Mouse (Mus musculus): ENCODE measurements around the gene Ccdc110. TPM values are rescaled to one million over a fixed set of nuclear protein-coding genes. Genes with fewer than 3 reads are reported as not detected.

The Ccdc110 gene
- polyA plus RNA-seq, 1 experiment from 2014 or later, result 0.19 TPM

GRCm38 (mm10) chr8:45917040-45917679 is 17.3 kb upstream of the Ccdc110 start:
- H3K4me3 ChIP-seq, result no peak overlapping the region
- no peak for ATAC-seq (ENCODE audit: insufficient number of reproducible peaks, insufficient read depth, low FRiP score, low TSS enrichment)
- H3K27ac ChIP-seq, result 0 out of 2 replicates have a peak overlapping the region, but pooled peaks have one; percentile 17
- no peaks in the 10 kb centered on the region for H3K36me3 ChIP-seq
- H3K4me2 ChIP-seq (replicated peaks), result no peak overlapping the region
- WGBS, result 42% methylated on average over 20 of the region's 20 CpGs
- 0 out of 2 replicates have a peak, but pooled peaks cover 6% of the 10 kb centered on the region for H3K4me1 ChIP-seq
- H3K9me3 ChIP-seq, result no peaks in the 10 kb centered on the region
- no peak overlapping the region for H3K9ac ChIP-seq
- H3K27me3 ChIP-seq, result no peaks in the 10 kb centered on the region

- ATAC-seq (ENCODE audit: insufficient number of reproducible peaks, insufficient read depth, low FRiP score, low TSS enrichment), result no peak
- Histone ChIP-seq H3K9me3 (no peaks in the 10 kb centered on the region), H3K4me1 (0 out of 2 replicates have a peak, but pooled peaks cover 6% of the 10 kb centered on the region), H3K4me2 (replicated peaks) (no peak overlapping the region), H3K27ac (no peak overlapping the region), H3K27me3 (no peaks in the 10 kb centered on the region), H3K36me3 (no peaks in the 10 kb centered on the region), H3K4me3 (no peak overlapping the region), H3K9ac (no peak overlapping the region)
- WGBS, result 84% methylated on average over 15 of the region's 15 CpGs
Observed at GRCm38 (mm10) chr8:45918891-45919290, 15.5 kb upstream of the Ccdc110 start.

- H3K4me2 ChIP-seq (replicated peaks), result no peak overlapping the region
- H3K36me3 ChIP-seq, result no peaks in the 10 kb centered on the region
- no peaks in the 10 kb centered on the region for H3K9me3 ChIP-seq
- WGBS, result 93% methylated on average over 7 of the region's 7 CpGs
- no peaks in the 10 kb centered on the region for H3K27me3 ChIP-seq
- no peak overlapping the region for H3K4me3 ChIP-seq
- ATAC-seq (ENCODE audit: insufficient number of reproducible peaks, insufficient read depth, low FRiP score, low TSS enrichment), result no peak
- H3K9ac ChIP-seq, result no peak overlapping the region
- 0 out of 2 replicates have a peak, but pooled peaks cover 6% of the 10 kb centered on the region for H3K4me1 ChIP-seq
- no peak overlapping the region for H3K27ac ChIP-seq
Observed at GRCm38 (mm10) chr8:45920392-45920791, 14.0 kb upstream of the Ccdc110 start.

GRCm38 (mm10) chr8:45922116-45922515 is 12.3 kb upstream of the Ccdc110 start:
- H3K36me3 ChIP-seq, result no peaks in the 10 kb centered on the region
- no peak overlapping the region for H3K4me3 ChIP-seq
- WGBS, result 96% methylated on average over 7 of the region's 7 CpGs
- ATAC-seq (ENCODE audit: insufficient number of reproducible peaks, insufficient read depth, low FRiP score, low TSS enrichment), result no peak
- H3K27me3 ChIP-seq, result no peaks in the 10 kb centered on the region
- no peak overlapping the region for H3K27ac ChIP-seq
- no peaks in the 10 kb centered on the region for H3K4me1 ChIP-seq
- H3K9me3 ChIP-seq, result no peaks in the 10 kb centered on the region
- no peak overlapping the region for H3K9ac ChIP-seq
- no peak overlapping the region for H3K4me2 ChIP-seq (replicated peaks)

- H3K4me1 ChIP-seq, result no peaks in the 10 kb centered on the region
- WGBS, result 88% methylated on average over 9 of the region's 9 CpGs
- H3K27ac ChIP-seq, result no peak overlapping the region
- no peak overlapping the region for H3K4me2 ChIP-seq (replicated peaks)
- no peak overlapping the region for H3K4me3 ChIP-seq
- H3K27me3 ChIP-seq, result no peaks in the 10 kb centered on the region
- ATAC-seq (ENCODE audit: insufficient number of reproducible peaks, insufficient read depth, low FRiP score, low TSS enrichment), result no peak
- no peaks in the 10 kb centered on the region for H3K36me3 ChIP-seq
- H3K9ac ChIP-seq, result no peak overlapping the region
- no peaks in the 10 kb centered on the region for H3K9me3 ChIP-seq
Observed at GRCm38 (mm10) chr8:45936986-45937385, 2.6 kb downstream of the Ccdc110 start.

GRCm38 (mm10) chr8:45946283-45946682 is 11.9 kb downstream of the Ccdc110 start:
- ATAC-seq (ENCODE audit: insufficient number of reproducible peaks, insufficient read depth, low FRiP score, low TSS enrichment), result no peak

GRCm38 (mm10) chr8:45950622-45951021 is 16.2 kb downstream of the Ccdc110 start:
- Histone ChIP-seq H3K36me3 (no peaks in the 10 kb centered on the region), H3K27me3 (no peaks in the 10 kb centered on the region), H3K9me3 (no peaks in the 10 kb centered on the region), H3K9ac (no peak overlapping the region), H3K4me3 (no peak overlapping the region), H3K4me2 (replicated peaks) (no peak overlapping the region), H3K4me1 (no peaks in the 10 kb centered on the region), H3K27ac (no peak overlapping the region)
- ATAC-seq (ENCODE audit: insufficient number of reproducible peaks, insufficient read depth, low FRiP score, low TSS enrichment), result no peak
- WGBS, result 56% methylated on average over 2 of the region's 2 CpGs

More at GRCm38 (mm10) chr8:45946283-45946682, 11.9 kb downstream of the Ccdc110 start:
- Histone ChIP-seq H3K27ac (no peak overlapping the region), H3K4me1 (no peaks in the 10 kb centered on the region), H3K9ac (no peak overlapping the region), H3K27me3 (no peaks in the 10 kb centered on the region), H3K4me2 (replicated peaks) (no peak overlapping the region), H3K9me3 (no peaks in the 10 kb centered on the region), H3K36me3 (no peaks in the 10 kb centered on the region), H3K4me3 (no peak overlapping the region)
- WGBS, result 84% methylated on average over 4 of the region's 4 CpGs

GRCm38 (mm10) chr8:45970894-45971293 is 36.5 kb downstream of the Ccdc110 start:
- Histone ChIP-seq H3K9me3 (no peaks in the 10 kb centered on the region; the same call in 1 of the 2 replicates), H3K4me3 (no peak overlapping the region), H3K36me3 (no peaks in the 10 kb centered on the region), H3K27ac (no peak overlapping the region), H3K27me3 (no peaks in the 10 kb centered on the region), H3K4me1 (peaks cover 8% of the 10 kb centered on the region), H3K4me2 (replicated peaks) (no peak overlapping the region), H3K9ac (no peak overlapping the region)
- ATAC-seq (ENCODE audit: insufficient number of reproducible peaks, insufficient read depth, low FRiP score, low TSS enrichment), result no peak
- 96% methylated on average over 12 of the region's 12 CpGs for WGBS

GRCm38 (mm10) chr8:45973988-45974505 is 39.6 kb downstream of the Ccdc110 start:
- ATAC-seq (ENCODE audit: insufficient number of reproducible peaks, insufficient read depth, low FRiP score, low TSS enrichment), result no peak
- Histone ChIP-seq H3K9ac (0 out of 2 replicates have a peak overlapping the region, but pooled peaks have one; percentile 58), H3K36me3 (peaks cover 5% of the 10 kb centered on the region; the same call in 1 of the 2 replicates), H3K4me1 (peaks cover 12% of the 10 kb centered on the region), H3K9me3 (peaks cover 4% of the 10 kb centered on the region), H3K27me3 (no peaks in the 10 kb centered on the region), H3K4me3 (no peak overlapping the region), H3K27ac (no peak overlapping the region), H3K4me2 (replicated peaks) (peak overlapping the region; percentile 53)
- 85% methylated on average over 8 of the region's 8 CpGs for WGBS

- Histone ChIP-seq H3K4me1 (peaks cover 12% of the 10 kb centered on the region), H3K4me2 (replicated peaks) (peak within 1 kb of the TSS; percentile 65), H3K27ac (peak within 1 kb of the TSS; percentile 80), H3K4me3 (peak within 1 kb of the TSS; percentile 63), H3K9ac (peak within 1 kb of the TSS; percentile 64), H3K36me3 (peaks cover 8% of the 10 kb centered on the region; the same call in 1 of the 2 replicates), H3K9me3 (peaks cover 4% of the 10 kb centered on the region), H3K27me3 (no peaks in the 10 kb centered on the region)
- peak; percentile 97 for ATAC-seq (ENCODE audit: insufficient number of reproducible peaks, insufficient read depth, low FRiP score, low TSS enrichment)
- under 1% methylated on average over 57 of the region's 57 CpGs for WGBS
Observed at GRCm38 (mm10) chr8:45975126-45975836, 40.9 kb downstream of the Ccdc110 start, which contains the start of the genes 1700029J07Rik and Ufsp2. TSS of gene 1700029J07Rik (minus strand) at chr8:45975252. TSS of gene Ufsp2 (plus strand) at chr8:45975528.

GRCm38 (mm10) chr8:45975837-45976468 is 41.5 kb downstream of the Ccdc110 start:
- H3K4me3 ChIP-seq, result peak overlapping the region; percentile 63
- H3K4me1 ChIP-seq, result peaks cover 12% of the 10 kb centered on the region
- whole genome bisulfite sequencing, result 64% methylated on average over 11 of the region's 11 CpGs
- ATAC-seq (ENCODE audit: insufficient number of reproducible peaks, insufficient read depth, low FRiP score, low TSS enrichment), result no peak
- H3K4me2 ChIP-seq (replicated peaks), result peak overlapping the region; percentile 65
- peaks cover 4% of the 10 kb centered on the region for H3K9me3 ChIP-seq
- H3K9ac ChIP-seq, result peak overlapping the region; percentile 64
- no peaks in the 10 kb centered on the region for H3K27me3 ChIP-seq
- H3K36me3 ChIP-seq, result peaks cover 11% of the 10 kb centered on the region
- H3K27ac ChIP-seq, result no peak overlapping the region

All from embryonic facial prominence, embryonic 12.5 days (tissue).